Mouse (Mus musculus) gastrocnemius, postnatal 25 days (tissue): ENCODE results near the gene Slc22a12. TPM values are rescaled to one million over a fixed set of nuclear protein-coding genes. Genes with fewer than 3 reads are reported as not detected.

ENCODE experiments used
- DNase-seq: peaks from one replicate; pipeline ENCODE4 v3.0.0; 2022
- long read RNA-seq, 2 experiments: library from polyadenylated mRNA; stranded (forward); transcript quantifications; one replicate each; pipeline ENCODE4 v2.0.0; 2021
- total RNA-seq, 2 experiments: library from RNA; stranded (reverse); gene quantifications; 1 replicate in 1 of 2; 2 replicates in 1 of 2; pipeline ENCODE4 v1.2.3; 2021

Gene Slc22a12
- not detected for total RNA-seq
- long read RNA-seq, experiment 1: 0 reads
- long read RNA-seq, experiment 2: 0 reads

DNA sequence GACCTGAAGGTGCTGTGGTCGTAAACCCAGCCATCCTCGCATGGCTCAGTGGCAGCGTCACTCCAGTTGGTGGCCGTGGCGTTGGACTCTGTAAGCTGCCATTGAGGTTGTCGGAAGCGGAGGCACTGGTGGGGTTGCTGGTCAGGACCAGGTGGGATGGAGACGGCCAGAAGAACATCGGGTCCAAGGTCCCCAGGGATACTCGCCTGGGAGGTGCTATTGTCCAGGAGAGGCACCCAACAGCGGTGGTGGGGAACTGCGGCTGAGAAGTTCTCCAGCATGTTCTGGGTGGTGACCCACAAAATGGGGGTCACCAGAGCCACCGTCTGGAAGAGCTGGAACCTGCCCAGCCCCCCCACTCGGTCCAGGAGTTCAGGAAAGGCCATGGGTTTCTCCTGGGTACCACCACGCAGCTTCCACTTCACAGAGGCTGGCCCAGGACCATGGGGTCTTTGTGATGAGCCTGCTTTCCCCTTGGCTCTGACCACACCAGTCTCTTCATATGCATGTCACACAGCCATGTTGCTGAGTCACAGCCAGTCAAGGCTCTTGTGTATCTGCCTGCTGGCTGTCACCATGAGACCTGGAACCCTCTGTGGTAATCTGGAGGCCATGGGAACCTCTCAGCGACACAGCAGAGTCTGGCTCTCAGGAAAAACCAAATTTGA, at the start of gene Slc22a12:
Slc22a12 (minus strand) TSS at position 666 of the 668 bp plus-strand sequence.
- no peak for DNase-seq

DNA sequence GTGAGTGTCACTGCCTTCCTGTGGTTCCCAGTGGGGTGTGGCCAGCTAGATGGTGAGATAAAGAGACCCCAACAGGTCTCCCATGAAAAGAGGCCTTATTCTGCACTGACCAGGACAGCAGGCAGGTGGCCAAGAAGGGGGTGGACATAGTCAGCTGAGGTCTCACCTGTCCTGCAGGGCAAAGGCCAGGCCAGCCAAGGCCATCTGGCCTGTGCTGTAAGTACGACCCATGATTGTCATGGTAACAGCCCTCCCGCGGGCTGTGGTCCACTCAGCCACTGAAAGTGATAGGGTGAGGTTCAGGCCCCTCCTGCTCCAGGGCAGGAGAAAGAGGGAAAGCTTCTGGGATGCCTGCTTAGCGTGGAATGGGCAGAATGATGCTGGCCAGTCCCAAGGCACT, 29.2 kb upstream of the Slc22a12 start:
- no peak for DNase-seq

DNA sequence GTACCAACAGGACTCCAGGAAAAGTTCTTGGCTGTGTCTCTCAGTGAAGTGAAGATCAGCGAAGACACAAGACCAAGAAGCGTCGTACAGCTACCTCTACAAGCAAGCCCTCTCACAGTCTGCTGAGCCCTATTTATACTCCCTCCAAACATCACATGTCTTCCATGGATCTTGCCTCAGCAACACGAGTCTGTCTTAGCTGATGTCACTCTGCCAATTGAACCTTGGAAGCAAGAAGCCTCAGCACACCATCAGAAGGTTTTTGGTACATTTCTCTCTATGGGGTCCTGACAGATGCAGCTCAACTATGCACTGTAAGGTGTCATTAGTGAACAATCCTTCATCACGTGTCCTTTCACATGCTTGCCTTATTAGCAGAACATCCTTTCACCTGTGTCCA, 28.6 kb upstream of the Slc22a12 start:
- no peak for DNase-seq

DNA sequence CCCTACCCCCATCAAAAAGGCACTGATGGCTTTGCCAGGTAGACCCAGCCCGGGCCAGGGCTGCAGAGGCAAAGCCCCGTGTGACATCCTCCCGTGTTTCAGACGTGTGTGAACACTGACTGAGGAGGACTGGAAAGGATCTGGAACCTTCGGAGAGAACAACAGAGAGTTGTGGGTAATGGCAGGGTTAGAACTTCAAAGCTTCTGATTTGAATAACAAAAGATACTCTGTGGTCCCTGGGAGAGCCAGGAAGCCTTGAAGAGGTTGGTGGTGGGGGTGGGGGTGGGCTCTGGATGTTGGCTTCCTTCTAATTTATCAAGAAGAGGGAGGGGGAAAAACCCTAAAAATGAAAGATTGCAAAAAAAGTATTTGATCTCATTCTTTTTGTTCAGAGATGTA, 26.7 kb upstream of the Slc22a12 start:
- no peak for DNase-seq

DNA sequence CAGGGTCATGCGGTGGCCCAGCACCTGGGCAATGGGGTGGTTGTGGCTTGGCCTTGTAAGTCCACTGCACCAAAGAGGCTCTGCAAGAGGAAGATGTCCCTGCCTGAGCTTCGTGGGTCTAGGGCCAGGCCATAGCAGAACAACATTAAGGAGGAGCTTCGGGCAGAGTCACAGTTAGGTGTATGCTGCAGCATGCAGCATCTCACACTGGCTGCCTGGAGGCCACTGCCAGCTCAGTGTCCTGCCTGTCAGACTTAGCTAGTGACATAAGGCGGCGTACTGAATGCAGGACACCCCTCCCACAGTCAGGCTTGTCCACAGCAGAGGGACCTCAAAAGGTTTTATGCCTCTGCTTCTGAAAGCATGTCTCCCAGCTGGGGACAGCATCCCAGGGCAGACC, 26.2 kb upstream of the Slc22a12 start:
- DNase-seq: no peak

DNA sequence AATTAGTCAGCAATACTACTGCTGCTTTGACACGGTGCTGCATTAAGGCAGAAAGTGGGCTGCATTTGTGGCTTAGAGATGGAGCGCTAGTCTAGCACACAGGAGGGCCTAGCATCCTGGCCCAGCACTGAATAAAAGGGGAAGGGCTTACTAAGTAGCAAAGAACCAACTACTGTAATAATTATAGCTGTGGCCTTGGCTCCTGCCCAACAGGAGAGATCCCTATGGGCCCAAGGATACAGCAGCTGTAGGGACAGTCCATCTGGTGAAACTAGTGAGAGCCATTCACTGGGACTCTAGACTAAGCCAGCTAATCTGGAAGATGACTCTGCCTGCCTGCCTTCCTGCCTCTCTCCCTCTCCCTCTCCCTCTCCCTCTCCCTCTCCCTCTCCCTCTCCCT, 23.6 kb upstream of the Slc22a12 start:
- DNase-seq: no peak

DNA sequence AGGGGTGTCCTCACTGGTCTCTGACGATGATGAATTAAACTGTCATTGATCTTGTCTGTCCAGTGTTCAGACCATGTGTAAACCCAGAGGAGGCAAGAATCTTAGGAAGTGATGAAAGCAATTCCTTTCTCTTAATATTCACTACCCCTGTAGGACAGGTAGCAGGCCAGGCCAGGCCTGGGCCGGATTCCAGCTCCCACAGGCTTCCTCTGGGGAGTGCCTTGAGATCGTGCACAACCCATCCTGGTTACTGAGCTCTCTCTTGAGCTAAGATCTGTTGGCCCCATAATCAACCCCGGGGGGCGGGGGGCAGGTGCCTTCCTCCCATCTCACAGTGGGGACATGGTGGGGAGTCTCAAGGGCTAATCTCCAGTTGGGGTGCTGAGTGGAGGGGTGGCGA, 22.3 kb upstream of the Slc22a12 start:
- no peak for DNase-seq

DNA sequence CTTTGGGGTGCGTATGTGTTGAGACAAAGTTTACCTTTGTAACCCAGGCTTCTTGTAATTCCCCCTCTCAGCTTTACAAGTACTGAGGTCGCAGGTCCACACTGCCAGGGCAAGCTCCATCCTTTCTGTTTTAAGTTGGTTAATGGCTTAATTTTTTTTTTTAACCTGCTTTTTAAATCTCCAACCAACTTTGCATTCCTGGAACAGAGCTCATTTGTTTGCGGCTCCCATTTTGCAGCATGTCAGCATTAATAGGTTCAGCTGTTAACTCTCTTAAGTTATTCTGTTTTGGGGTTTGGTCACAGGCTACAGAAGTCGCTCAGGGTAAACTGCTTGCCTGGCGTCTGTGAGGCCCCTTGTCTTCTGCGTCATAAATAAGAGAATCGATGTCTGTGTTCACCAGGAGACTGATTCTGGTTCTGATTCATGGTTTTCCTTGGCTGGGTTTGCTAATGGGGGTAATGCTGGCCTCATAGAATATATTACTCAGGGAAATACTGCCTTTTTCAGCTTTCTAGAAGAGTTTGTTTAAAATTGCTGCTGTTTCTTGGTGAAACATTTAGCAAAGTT, 17.5 kb upstream of the Slc22a12 start:
- DNase-seq: no peak

DNA sequence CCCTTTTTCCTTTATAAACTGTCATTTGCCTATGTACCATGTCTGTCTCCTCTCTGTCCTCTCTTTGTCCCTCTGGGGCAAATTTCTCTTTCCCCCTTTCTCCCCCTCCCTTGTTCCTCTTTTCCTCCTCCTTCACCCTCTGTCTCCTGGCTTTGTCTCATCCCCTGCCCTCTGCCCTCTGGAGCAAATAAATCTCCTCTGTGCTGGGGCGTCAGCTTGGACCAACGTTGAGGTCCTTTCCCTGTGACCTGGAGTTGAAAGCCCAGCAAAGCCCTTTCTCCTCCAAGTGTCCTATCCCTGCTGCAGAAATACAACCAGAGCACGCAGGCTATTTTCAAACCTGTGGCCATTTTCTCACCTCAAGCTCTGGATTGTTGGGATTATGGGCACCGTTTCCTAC, 16.7 kb upstream of the Slc22a12 start:
- DNase-seq: no peak

DNA sequence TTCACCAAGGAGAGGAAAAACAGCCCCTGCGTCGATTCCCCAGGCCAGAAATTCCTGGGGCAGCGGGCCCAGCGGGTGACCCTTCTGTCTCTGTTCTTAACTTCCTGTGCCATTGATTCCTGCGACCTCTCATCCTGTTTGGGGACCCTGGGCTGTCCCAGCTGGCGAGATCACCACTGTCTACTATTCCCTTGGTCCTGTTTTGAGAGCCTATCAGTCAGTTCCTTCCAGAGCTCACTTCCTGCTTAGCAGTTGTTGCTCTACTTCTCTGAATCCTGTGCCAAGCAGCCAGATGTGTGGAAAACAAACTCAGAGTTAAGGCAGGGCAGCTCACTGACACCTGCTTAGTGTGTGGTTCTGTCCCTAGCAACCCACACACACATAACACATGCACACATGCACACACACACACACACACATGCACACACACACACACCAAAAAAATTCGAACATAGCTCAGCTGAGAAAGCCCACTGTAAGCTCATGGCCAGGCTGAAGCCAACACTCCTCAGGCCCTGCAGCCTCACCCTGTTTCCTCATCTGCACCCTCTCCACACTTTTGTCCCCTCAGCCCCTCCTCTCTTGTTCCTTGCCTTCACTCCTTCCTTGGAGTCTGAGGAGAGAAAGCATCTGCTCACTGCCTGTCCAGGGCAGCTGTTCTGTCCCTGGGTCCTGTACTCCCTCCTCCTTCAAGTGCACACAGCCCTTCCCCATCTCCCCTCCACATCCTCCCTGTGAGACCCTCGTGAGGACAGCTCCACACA, 11.2 kb upstream of the Slc22a12 start:
- peak; percentile 41 for DNase-seq

DNA sequence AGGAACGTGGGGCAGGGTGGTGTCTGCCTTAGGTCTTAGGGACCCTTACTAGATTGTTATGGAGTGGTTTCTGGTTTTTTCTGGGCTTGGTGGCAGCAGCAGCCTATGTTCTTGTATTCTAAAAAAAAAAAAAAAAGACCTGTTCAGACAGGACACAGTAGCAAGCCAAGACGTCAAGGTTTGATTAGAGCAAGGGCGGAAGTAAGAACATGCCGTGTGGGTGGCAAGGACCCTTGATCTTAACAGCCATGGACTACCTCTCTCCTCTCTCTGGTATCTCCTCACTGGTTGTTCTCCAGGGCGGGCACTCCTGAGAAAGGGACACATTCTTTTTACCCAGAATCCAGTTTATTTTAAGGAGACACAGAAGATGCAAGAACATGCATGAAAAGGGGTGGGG, 10.3 kb upstream of the Slc22a12 start:
- no peak for DNase-seq

DNA sequence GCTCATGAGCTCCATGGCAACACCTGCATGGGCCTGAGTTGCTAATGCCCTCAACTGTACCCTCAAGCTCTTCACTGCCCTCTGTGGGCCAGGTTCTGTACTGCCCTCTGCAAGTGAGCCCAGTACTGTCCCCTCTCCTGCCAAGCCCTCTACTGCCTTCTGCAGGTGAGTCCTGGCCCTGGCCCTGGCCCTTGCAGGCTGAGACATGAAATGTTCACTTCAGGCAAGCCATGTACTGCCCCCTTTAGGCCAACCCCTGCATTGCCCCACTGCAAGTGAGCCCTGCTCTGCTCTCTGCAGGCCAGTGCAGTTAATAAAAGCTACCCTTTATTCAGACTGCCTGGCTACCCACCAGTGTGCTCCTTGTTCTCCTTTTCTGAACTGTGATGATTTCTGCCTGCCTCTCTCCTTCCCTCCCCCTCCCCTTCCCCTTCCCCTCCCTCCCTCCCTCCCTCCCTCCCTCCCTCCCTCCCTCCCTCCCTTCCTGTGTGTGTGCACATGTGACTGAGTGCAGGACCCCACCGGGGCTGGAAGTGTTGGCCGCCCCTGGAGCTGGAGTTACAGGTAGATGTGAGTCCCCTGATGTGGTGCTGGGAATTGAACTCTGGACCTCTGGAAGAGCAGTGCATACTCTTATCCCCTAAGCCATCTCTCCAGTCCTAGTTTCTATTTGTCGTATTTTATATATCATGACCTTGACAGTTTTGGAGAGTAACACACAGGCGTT, 9.6 kb upstream of the Slc22a12 start:
- peak; percentile 31 for DNase-seq

DNA sequence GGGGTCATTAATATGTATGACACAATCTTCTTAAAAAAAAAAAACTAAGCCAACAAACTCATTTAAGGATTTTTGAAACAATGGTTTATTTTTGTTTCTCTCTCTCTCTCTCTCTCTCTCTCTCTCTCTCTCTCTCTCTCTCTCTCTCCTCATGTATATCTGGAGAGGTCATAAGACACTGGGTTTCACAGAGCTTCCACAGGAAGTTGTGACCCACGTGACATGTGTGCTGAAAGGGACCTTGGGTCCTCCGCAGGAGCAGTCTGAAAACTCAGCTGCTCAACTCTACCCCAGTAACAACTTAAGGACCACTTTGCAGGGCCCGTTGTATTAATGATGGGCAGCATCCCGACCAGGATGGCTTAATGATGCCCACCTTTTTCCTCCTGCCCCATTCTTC, 8.4 kb upstream of the Slc22a12 start:
- no peak for DNase-seq

DNA sequence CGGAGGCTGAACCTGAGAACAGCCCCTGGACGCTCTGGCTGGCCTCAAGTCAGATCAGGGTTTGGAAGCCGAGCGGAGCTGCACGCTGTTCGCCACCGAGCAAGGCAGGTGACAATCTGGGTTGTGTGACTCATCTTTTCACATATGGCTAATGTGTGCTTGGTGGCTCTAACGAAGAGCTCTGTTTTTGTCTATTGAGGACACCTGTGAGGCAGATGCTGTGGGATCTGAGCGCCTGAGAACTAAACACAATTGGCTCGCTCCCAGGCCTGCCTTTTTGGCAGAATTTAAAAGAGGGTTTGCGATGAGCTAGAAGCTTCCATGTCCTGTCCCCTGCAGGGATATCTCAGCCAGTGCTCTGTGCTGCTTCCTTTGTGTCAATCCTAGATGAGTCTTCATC, 6.7 kb upstream of the Slc22a12 start:
- no peak for DNase-seq

DNA sequence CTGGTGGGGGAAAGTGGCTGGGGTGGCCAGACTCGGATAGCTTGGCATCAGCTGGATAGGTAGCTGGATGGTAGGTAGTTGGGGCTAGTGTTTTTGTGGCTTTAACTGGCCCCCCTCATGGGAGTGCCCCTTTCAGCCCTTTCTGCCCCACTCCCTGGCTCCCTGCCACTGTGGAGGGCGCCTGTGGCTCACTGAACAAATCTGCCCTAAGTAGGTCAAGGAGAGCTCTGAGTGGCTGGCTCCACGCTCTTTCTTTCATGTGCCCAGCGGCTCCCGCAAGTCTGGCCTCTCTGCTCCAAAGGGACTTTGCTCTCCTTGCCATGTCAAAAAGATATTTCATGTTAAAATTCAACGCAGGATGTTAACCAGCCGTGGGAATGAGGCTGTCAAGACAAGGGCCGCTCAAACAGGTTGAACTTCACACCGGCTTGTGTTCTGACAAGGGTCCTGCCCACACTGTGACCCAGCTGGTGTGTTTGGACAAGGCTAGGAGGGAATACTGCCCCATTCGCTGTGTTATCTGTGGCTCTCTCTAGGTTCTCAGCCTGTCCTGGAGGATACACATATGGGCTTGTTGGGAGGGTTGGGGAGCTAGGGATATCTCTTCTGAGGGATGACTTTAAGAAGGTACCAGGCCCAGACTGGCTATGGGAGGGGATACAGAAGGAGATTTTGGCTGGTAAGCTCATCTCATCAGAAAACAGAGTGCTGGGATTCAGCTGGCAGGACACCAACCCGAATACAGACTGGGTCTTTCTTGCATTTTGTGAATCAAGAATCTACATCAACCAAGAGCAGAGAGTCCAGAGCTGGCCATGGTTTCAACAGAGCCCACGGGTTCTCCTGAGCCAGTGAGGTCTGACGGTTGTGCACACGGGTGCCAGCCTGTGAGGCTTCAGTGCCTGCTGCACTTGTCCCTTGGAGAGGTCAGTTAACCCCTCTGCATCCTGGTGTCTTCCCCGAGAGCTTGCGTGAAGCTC, 5.9 kb upstream of the Slc22a12 start:
- no peak for DNase-seq

DNA sequence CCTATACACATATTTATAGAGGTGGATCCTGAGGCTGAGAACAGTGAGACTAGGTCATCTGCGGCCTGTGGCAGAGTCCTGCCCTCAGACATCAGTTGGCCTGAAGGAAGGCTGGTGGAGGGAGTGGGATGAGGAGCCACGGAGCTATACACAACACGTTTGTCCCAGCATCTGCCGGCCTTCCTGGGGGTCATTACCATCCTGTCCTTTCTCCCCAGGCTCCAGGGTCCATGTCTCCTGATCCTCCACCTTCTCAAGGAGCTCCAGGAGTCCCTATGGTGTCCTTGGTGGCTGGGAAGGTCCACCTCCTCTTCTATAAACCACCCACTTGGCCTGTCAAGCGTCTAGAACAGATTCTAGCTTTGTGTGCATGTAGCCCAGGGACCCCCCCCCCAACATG, 5.0 kb upstream of the Slc22a12 start:
- no peak for DNase-seq

DNA sequence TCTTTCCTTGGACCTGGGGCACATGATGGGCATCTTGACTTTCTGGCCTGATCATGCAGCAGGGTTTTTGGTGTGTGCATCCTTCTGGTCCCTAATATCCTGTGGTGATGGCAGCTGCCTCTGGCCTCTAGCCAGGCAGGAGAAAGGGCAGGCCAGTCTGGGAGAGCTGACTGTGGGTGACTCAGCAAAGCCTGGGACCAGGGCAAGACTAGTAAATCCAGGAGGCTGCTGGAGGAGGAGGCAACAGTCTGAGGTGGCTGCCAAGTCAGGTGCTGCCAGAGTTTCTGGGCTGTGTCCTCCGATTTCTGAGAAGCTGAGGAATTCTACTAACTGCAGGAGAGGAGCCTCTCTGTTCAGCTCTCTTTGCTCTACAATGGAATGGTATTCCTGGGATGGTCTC, 3.3 kb upstream of the Slc22a12 start:
- peak; percentile 31 for DNase-seq

DNA sequence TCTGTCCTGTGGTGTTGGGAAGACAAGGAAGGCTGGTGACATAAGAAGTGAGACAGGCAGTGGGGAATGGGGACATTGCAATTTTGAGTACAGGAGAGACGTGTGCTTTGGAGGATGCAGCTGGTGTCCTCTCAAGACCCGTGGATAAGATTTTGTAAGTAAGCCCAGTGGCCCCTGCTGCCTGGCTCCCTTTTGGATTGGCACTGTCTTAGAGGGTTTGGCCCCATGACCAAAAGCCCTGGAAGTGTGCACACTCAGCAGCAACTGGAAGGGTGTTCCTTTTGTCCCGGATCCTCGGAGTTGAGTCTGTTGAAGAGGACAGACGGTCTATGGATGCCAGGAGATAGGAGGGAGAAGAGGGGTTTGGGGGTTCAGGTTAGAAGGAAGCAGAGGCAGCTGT, 2.6 kb upstream of the Slc22a12 start:
- no peak for DNase-seq

DNA sequence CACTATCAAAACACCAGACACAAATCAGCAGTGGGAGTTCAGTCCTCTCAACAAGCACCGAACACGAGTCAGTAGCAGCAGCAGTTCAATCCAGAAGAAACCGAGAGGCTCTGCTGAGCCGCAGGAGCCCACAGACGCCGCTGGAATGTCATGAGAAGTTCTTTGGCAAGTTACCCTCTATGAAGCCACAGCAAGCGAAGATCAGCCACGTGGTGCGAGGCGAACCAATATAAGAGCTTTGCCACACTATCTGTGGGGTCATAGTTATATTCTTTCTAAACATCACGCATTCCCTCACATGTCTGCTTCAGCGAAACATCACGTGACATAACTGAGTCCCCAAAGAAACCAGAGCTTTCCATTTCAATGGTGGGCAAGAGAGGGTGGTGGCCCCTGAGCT, 1.9 kb upstream of the Slc22a12 start:
- DNase-seq: no peak

DNA sequence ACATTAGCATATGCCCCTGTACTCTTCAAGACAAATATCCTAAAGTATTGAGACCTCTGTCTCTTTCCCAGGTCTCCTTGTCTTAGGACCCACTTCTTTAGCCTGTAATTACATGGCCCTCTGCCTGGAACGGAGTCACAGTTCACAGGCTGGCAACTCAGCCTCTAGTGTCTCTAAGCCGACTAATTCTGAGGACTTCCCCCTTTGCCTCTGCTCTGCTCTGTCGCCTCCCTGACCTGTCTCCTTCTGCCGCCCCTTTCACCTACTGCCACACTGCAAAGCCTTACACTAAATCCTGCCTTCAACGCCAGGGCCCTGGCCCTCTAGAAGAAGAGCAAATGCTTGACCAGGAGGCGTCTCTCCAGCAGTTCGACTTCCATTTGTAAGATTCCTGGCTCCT, 686 bp upstream of the Slc22a12 start:
- no peak for DNase-seq

DNA sequence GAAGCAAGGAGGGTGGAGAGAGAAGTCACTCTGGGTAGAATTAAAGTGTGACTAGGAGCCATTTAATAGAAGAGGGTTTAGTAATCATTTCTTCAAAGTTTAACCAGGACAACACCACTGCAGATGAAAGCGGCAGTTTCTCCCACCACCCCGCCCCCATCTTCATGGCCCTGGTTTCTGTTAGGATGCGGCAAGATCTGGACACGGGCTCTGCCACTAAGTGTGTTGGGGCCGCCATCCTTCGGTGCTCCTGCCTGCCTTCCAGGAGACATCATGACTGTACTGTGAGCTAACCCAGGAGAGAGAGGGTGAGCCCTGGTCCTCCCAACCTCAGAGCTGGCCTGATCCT, 177 bp upstream of the Slc22a12 start:
- no peak for DNase-seq

DNA sequence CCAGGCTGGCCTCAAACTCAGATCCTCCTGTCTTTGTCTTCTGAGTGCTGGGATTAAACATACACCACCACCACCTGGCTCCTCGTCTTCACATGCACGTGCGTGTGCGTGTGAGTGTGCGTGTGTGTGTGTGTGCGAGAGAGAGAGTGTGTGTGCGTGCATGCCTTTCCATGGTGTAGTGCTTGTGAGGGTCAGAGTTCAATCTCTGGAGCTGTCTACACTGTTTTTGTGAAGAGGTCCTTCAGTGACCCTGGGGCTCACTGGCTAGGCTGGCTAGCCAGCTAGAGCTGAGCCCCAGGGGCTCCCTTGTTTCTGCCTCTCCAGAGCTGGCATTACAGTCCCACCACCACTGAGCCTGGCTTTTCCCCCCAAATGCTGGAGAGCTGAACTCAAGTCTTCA, 1.3 kb downstream of the Slc22a12 start:
- DNase-seq: no peak
